Mouse (Mus musculus): ENCODE results near the gene Map3k7cl.

Map3k7cl gene

DNA sequence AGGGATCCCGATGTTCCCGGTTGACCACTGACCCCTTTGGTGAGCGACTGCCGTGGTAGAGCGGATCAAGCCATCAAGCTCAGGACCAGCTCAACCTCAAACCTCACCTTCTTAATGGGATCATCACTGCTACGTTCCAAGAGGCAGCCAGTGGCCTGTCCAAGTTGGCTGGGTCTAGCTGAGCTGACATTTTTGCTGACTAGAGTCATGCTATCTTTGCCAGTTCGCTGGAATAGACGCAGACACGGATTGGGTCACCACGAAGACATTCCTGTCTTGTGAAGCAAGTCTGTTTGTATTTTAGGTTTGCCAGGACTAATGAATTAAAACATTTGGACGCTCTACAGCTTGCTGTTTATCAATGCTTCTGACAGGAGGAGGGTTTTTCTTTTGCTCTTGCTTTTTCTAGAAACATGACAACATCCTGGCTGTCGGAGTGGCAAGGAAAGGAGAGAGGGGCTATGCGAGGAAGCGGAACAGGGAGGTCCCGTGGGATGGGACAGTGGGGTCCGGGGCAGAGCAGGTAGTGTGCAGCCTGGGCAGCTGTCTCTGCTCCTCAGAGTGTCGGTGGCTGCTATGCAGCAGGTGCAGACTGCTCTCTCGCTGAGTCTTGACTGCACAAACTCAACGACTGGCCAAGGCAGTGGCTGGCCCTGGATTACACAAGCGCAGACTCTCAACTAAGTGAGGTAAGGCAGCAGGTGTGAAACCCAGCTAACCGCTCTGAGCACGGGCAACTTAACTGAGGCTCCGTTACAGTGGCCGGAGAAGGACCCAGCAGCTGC, at the start of gene Map3k7cl:
TSS of gene Map3k7cl (plus strand) at position 424 of the 785 bp plus-strand sequence.
- no peak for DNase-seq

- DNase-seq, result no peak
Measured at GRCm38 (mm10) chr16:87511706-87512105, 41.4 kb upstream of the Map3k7cl start.

- no peak for DNase-seq
Measured at GRCm38 (mm10) chr16:87512331-87512730, 40.8 kb upstream of the Map3k7cl start.

DNA sequence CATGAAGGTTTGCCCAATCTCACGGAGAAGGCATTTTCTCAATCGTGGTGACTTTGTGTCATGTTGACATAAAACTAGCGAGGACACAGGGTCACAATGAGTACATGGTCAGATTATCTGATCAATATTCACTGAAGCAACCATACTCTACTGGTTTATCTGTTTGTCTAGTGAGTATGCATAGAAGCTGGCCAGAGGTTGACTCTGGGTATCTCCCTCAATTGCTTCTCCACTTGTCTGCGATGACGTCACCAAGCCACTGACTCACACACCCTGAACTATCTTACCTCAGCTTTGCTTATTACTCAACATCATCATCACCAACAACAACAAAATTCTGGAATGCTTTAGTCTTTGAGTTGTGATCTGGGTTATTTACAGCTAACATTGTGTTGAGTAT, 28.9 kb upstream of the Map3k7cl start:
- DNase-seq, result no peak

GRCm38 (mm10) chr16:87527553-87528249, 25.4 kb upstream of the Map3k7cl start:
- DNase-seq, result no peak

DNA sequence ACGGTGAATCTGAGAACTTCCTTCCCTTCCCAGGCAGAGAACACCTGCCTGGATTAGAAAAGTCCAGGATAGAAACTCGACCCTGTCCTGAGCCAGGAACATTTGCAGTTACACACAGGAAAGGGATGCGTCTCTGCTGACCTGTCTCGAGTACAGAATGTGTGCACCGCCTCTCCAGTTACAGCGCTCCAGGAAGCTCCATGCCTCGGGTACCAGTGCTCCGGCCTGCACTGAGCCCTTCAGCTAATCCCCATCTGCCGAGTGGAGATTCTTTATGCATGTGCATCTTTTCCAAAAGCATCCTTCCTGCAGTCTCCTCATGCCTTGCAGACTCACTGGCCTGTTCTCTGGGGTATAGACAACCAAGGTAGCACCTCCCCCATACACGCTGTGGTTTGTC, 24.4 kb upstream of the Map3k7cl start:
- DNase-seq, result no peak

DNA sequence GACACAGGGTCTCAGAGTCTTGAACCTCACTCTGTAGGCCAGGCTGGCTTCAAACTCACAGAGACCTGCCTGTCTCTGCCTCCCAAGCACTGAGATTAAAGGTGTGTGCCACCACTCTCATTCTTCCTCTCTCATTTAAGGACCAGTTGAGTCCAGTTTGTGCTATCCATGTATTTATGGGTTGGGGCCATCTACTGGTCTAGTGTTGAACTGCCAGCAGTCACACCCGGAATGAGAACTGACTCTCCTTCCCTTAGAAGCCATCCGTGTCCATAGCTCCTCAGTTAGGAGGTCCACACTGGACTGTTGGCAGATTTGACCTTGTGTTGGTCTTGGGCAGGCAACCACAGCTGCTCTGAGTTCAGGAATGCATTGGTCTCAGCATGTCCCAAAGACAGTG, 4.8 kb upstream of the Map3k7cl start:
- no peak for DNase-seq

- DNase-seq, result no peak
Measured at GRCm38 (mm10) chr16:87556320-87556719, 3.2 kb downstream of the Map3k7cl start.

DNA sequence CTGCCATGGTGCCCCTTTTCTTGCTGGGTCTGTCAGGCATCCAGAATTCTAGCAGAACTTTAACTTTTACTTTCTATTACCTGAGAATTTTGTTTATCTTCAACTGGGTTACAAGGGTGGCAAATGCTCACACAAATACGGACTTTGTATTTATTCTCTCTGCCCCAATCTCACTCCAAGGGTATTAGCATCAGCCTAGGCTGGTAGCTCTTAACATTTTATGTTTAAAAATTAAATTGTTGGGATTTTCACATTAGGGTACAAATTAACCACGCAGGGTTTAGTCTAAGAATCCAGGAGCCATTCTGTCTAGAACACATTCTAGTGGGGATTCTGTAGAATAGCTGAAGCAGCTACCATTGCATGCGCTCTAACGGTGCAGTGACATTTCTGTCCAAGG, 8.4 kb downstream of the Map3k7cl start:
- no peak for DNase-seq

- no peak for DNase-seq
Measured at GRCm38 (mm10) chr16:87563524-87563923, 10.4 kb downstream of the Map3k7cl start.

DNA sequence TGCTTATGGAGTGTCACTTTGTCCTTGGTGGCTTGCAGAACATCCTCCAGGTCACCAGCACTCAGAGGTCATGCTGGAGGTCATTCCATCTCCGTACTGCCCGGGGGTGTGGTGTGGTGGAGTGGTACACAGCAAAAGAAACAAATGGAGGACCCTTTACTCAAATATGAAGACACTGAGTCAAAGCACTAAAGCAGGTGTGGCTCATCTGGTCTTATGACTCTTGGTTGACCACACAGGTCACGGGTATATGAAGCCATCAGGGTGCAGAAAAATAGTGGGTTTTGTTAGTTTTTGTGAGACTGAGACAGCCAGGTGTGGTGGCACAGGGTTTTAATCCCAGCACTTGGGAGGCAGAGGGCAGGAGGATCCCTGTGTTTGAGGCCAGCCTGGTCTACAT, 11.4 kb downstream of the Map3k7cl start:
- no peak for DNase-seq

- DNase-seq, result peak; percentile 81 to 85
Measured at GRCm38 (mm10) chr16:87567572-87567971, 14.4 kb downstream of the Map3k7cl start.

DNA sequence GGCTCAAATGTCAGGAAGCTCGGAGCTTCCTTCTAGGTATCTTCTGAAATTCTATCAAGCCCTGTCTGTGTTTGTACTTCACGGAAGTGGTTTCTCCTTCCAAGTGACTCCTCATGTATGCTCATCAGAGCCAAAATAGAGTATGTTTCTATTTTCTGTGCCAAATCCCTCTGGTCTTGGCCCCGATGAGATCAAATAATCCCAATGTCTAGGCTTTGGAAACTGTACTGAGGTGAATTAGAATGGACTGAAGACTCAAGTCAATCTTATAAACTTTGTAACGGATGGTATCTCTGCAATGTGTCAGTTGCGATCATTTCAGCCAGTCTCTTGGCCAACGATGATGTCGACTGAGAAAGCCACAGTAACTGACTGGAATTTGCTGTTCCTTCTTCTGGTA, 15.1 kb downstream of the Map3k7cl start:
- DNase-seq, result peak in 1 of 2 experiments; percentile 61

DNA sequence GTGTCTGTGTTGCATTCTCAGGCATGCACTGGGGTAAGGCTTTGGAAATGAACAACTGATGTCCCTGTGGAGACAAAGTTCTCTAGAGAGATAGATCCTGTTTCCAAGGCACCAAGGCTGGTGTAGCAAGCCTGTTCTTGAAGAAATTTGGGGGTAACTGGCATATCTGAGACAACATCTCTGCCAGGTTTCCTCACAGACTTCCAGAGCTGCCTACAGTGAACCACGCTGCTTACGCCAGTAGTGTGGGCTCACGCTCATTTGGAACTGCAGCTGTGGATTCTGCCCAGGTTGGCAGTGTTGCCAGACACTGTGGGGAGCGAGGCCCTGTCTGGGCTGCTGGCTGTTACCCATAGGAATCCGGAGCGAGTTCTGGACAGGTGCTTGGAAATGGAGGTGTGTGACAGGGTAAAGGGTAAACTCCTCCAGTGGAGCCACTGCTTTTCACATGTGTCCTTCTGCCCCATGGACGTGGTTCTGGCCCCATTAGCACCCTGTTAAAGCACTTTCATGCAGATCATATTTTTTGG, 16.5 kb downstream of the Map3k7cl start:
- peak in 1 of 2 experiments; percentile 33 for DNase-seq

DNA sequence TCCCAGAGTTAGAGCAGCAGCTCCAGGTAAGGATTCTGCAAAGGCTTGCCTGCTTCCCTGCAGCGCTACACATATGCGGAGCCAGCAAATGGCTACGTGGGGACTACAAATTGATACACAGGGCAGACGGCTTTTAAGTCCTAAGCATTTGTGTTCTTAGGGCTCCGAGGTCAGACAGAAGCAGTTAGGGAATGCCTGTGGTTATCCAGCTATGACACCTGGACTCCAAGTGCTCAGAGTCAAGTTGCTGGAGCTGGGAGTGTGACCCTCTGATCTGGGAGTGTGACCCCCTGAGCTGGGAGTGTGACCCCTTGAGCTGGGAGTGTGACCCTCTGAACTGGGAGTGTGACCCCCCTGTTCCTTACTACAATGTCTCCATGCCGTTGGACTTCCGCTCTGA, 17.2 kb downstream of the Map3k7cl start:
- DNase-seq, result no peak

DNA sequence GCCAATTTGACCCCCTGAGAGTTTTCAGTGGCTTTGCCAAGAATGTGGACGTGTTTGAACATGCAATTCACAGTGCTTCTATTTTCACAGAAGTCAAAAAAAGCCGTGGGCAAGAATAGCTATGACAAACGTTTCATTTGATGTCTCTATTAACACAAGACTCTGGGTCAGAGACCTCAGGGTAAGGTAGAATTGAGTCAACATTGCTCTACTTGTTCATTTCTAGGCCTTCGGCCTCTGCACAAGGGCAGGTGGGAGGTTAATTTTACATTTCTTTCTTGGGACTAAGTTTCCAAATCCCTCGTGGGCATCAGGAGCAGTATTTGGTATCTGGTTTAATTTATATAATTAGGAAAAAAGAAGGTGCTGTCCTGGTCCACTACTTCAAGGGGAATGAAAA, 20.3 kb downstream of the Map3k7cl start:
- no peak for DNase-seq

DNA sequence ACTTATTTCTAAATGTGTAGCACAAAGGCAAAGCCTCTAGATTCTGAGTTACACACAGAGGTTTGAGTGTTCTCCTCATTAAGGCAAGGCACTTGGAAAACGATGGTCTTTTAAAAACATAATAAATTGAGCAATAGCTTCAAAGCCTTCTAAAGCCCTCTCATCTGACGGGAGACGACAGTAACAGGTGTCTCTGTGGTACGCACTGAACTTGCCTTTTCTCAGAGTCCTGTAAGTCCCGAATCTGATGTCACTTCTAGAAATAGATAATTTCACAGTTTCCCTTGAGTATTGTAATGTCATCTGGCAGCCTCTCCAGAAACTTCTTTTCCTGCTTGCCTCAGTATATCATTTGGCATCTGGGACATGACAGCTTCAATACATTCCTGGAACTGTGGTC, 21.0 kb downstream of the Map3k7cl start:
- DNase-seq, result no peak

DNA sequence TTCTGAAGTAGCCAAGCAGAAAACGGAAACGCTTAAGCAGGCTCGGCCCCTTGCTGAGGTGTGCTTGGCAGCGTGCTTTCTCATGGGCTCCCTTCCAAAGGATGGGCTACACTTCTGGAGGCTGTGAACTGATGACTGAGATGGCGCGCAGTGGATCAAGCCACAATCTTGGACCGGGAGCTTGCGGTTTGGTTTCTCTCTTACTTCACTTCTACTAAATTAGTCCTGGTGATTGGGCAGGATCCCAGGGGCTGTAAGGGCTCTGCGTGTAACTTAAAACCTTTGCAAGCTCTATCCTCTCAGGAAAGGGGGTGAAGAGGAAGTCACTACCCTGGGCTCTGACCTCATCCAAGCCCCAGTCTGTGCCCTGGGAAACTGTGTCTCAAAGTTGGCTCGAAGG, 22.5 kb downstream of the Map3k7cl start:
- DNase-seq, result peak; percentile 84 to 85

- DNase-seq, result peak; percentile 67 to 77
Measured at GRCm38 (mm10) chr16:87578881-87579280, 25.8 kb downstream of the Map3k7cl start.

- DNase-seq, result peak; percentile 92 to 95
Measured at GRCm38 (mm10) chr16:87579462-87579861, 26.3 kb downstream of the Map3k7cl start.

- DNase-seq, result no peak
Measured at GRCm38 (mm10) chr16:87582776-87583175, 29.6 kb downstream of the Map3k7cl start.

GRCm38 (mm10) chr16:87584618-87585017, 31.5 kb downstream of the Map3k7cl start:
- no peak for DNase-seq

DNA sequence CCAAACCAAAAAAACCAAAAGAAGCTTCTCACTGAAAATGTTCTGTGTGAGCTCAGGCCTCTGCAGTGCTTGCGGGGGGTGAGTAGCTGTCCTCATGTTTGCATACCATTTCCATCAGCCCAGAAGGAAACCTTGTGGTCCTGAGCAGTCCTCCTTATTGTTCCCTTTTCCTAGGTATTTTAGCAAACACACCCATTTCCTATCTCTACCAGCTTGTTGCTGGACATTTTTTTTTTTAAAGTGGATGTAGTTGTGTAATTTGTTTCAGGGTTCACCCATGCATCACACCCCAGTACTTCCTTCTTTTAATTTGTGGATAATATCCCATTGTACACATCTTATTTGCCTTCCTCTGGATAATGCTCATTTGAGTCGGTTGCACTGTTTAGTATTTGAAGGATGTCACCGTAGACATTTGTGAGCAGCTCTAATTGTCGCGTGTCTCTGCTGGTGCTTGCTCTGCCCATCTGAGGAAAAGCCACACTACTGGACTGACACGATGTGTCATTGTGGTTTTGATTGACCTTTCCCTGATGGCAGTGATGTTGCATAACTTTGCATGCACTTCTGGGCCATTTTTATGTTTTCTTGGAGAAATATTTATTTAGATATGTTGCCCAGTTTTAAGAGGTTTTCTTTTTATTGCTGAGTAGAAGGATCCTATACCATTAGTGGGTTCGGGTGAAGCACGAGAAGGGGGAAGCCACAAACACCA, 32.6 kb downstream of the Map3k7cl start:
- no peak for DNase-seq
